Mouse (Mus musculus) frontal cortex, postnatal 25 days (tissue): ENCODE results near the gene Apbb1ip.

Source experiments
- DNase-seq, 2 experiments: peaks; one replicate each; pipeline ENCODE4 v3.0.0; 2022; ENCODE audit warnings: low spot score in 2 of 2

The Apbb1ip gene

DNA sequence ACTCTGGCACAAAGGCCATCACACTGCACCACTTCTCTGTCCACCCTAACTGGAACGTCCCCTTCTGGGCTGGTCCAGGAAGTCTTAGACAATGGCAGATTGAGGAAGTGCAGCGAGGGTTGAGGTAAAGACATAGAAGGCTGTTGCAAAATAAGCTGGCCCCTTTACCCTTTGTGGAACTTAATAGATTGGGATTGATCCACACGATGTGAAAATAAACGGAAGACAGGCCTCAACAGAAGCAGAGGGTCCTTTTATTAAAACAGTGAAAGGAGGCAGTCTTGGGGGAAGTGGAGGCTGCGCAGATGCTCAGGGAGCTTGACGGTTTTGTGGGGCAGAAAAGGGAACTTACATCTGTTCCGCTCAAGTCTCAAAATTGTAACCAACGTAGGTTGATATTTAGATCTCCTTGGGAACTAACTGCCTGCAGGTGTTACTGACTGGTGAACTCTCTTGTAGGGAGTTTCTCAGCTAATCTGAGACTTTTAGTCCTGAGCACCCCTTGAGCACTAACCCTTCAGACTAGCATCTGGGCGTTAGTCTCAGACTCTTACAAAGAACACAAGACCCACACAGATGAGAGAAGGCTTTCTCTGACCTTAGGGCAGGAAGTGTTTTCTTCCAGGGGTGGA, at the start of gene Apbb1ip:
Gene Apbb1ip, plus strand, starts transcription at position 546 of the 632 bp plus-strand sequence.
- no peak for DNase-seq

DNA sequence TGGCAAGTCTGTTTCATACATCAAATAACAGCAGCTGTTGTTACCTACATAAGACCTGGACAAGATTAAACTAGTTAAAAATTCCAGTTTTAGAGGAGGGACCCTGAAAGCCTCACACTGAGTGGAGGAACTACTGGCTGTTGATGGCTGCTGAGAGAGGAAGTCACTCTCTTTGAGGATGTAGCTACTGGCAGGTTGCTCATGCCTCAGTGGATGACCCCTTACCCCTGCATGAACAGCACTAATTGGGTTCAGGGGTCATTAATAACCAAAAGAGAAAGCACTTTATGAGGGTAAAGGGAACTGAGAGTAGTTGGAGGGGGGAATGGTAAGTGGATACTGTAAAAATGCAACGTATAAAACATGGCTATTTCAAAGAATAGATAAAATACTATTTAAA, 46.8 kb upstream of the Apbb1ip start:
- no peak for DNase-seq

DNA sequence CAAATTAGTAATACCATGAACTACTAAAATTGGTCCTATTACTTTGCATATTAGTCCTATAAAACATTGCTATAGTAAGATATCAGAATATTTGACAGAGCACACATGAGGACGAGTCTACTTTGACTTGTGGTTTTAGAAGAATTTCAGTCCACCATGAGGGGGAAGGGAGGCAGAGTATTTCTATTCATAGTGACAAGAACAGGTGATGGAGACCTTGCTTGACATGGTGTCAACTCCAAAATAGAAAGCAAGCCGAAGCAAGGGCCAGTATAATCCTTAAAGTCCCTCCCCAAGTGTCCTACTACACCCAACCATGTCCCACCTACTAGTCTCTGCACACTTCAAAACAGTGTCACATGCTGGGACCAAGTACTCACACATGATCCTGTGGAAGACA, 37.8 kb upstream of the Apbb1ip start:
- no peak for DNase-seq

DNA sequence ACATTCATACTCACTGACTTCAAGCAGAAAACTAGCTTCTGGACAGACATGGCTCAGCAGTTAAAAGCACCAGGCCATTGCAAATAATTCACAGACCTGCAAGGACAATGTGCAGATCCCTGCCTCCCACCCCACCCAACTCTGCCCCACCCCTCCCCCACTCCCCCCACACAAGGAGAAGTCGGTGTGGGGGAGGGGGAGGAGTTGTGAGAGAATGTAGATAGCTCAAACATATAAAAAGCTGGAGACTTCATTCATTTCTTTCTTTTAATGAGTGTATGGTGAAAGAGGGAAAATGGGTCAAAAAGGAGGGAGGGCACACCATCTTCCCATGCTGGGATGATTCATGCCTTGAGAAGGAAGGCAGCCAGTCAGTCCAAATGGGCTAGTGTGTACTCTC, 34.5 kb upstream of the Apbb1ip start:
- no peak for DNase-seq

DNA sequence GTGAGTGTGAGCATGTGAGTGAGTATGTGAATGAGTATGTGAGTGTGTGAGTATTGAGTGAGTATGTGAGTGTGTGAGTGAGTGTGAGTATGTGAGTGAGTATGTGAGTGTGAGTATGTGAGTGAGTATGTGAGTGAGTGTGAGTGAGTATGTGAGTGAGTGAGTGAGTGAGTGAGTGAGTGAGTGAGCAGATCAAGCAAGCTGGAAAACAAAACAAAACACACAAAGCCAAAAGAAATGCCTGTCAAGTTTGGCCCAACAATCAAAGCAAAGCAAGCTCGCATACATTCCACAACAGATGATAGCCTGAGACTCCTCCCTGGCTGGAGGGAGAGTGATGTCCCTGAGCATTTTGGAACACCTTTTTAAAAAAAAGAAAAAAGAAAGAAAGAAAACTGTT, 33.5 kb upstream of the Apbb1ip start:
- DNase-seq, result no peak

DNA sequence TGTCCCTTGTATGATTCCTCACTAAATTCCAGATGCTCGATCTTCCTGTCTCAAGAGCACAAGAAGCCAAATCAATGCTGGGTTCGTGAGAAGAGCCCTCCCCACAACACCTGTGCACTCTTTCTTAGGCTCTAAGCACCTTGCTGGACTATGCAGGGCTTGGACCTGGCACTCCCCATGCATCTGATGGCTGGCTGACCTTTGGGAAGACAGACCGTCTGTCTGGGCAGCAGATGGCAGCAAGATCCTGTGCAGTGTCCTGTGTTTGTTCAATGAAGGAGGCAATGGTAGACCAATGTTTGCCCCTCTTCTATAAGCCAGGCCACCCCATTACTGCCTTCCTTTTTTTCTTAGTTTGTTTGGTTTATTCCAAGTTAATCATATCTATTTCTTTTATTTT, 32.7 kb upstream of the Apbb1ip start:
- no peak for DNase-seq

DNA sequence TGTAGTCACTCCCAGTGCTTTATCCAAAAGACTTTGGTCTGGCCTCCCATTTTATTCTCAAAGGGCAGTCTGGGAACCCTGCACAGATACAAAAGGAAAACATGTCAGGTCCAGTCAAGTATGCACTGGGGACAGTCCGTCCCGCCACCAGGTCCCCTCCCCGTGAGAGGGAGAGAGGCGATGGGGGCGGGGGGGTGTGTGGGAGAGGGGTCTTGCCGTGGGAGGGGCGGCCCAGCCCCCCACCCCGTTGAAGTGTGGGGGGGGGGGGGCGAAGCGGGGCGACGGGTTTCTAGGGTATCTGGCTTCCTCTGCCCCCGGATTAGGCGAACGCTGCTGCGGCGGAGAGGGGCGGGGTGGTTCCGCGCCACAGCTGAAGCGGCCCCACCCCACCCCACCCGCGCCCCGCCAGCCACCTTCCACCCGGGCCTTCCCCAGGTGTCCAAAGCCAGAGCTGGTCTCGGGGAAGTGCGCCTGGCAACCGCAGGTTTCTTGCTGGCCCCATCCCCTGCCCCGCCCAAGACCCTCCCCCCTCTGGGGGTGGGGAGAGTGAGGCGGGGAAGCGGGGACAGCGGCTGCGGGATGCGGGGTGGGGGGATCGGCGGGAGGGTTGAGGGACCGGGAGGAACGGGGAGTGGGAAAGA, 29.7 kb upstream of the Apbb1ip start:
- no peak for DNase-seq

DNA sequence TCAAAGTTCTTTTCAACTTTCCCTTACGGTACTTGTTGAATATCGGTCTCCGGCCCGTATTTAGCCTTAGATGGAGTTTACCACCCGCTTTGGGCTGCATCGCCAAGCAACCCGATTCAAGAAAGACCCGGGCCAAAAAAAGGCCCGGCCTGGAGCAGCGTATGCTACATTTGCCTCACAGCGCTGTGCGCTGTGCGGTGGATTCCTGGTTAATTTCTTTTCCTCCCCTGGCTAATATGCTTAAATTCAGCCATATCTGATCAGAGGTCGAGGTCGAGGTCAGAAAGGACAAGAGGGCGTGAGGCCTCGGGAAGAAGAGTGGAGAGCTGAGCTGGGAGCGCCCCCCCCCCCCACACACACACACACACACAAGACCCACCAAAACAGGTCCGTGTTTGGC, 29.0 kb upstream of the Apbb1ip start:
- no peak for DNase-seq

DNA sequence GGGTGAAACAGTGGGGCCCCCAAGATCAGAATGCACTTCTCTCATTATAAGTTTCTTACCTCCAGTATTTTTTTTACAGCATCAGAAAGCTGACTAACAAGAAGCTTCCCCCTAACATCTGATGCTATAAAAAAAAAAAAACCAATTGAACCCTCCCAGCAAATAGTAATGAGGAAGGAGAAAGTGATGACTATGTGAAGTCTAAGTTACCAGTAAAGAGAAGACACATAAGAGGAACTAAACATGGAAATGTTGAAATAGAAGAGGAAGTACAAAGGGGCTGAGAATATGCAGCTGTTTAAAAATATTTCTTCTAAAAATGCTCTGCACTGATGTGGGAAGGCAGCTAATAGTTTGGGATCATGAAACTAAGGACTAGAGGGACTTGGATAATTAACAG, 27.1 kb upstream of the Apbb1ip start:
- DNase-seq, result no peak

DNA sequence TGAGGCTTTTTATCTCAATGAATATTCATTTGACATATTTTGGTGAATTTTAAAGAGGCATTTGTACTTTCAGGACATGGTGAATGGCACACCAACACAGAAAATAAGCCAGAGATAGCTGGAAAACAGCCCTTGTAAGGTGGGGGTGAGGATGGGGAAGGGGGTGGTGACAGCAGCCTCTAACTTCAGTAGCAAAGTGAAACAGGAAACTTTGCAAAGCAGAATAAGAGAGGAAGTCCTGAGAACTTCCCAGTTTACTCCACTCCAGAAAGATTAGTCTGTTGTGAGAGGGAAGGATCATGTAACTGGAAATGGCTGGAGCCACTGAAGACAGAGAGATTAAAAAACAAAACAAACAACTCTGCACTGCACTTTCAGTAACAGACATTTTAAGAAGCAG, 26.0 kb upstream of the Apbb1ip start:
- DNase-seq, result no peak

DNA sequence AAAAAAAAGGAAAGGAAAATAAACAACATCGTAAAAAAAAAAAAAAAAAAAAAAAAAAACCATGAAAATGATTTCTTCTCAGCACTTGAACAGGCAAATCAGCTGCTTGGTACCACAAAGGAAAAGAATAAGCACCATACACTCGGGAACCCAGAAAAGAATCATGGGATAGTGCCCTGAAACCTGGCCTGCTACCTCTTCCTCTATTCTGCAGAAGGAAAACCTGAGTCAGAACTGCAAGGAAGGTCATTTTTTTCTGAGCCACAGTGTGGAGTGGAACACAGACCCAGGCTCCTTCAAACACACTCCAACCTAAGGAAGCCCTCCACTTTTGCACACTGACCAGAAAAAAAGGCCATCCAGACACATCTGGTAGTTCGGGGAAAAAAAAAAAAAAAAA, 24.1 kb upstream of the Apbb1ip start:
- DNase-seq, result no peak

DNA sequence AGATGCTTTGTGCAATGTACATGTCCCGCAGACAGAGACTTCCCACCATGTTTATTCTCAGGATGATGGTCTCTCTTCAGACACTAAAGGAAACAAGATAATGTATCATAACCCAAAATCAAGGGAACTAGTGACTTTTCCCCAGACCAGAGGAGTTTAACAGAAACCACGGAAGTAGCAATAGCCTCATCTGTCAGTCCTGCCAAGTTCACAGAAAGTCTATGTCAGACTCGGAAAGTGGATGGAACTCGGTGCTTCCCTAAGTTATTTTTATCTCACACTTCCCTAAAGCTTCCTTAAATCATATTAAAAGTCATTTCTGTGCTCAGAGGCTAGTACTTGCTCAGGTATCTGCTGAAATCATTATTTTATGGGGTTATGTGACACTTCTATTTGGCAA, 21.4 kb upstream of the Apbb1ip start:
- no peak for DNase-seq

DNA sequence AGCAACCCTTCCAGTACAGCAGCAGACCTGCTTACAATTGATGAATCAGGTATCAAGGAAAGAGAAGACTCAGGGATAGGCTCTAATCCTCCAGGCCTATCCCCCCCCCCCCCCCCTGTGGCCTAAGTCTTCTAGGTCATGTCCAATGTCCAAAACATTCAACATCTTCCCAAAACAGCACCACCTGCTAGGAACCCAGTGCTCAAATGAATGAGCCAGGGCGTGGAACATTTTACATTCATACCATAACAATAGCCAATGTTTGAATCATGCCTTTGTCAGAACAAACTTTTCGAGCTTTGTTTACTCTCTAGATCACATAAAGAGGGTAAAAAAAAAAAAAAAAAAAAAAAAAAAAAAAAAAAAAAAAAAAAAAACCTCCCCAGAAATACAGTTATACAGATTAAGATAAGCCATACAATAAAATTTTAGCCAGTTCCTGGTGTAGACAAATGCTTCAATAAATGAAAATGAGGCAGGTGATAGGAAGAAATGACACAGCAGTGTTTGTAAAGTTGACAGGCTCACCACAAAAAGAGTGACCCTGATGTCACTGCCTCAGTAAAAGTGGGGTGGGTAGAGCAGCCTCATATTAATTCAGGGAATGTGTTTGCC, 20.3 kb upstream of the Apbb1ip start:
- no peak for DNase-seq

DNA sequence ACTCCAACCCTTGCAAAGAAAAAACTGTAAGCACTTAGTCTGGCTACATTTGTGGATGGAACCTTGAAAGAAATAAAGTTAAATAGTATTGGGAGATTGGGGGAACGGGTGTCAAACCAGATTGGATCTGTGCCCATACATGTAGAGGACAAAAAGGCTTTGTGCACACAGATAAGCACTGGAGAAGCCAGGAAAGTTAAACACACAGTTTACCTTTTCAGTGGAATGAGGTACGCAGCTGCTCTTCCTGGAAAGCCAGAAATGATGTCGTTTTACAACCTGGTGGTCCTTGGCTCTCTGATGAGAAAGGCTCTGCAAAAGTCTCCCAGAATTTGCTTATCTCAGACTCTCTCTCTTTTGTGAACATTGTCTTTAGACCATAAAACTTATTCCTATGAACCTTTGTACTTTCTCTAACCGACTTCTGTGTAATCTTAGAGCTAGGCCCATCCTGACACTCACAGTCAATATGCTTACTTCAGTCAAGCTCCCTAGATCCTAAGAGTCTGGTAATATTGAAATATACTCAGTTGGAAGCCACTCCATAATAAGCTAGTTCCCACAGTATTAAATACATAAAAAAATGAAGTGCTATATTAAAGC, 19.6 kb upstream of the Apbb1ip start:
- no peak for DNase-seq

DNA sequence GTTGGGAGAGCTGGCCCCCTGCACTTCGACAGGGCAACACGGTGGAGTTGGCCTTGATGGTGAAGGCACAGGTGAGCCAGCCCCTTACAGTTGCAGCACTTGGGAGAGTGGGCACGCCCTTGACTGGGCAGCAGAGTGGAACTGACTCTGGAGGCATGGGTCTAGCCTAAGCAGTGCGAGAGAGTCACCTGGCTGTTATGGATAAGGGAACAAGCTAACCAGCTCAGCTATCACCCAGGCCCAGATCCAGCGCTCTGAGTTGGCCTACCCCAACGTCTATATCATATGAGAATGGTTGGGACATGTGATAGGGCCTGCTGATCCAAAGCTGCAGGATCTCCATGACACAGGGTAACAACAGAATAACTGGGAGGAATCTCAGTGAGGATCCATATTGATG, 18.3 kb upstream of the Apbb1ip start:
- no peak for DNase-seq

DNA sequence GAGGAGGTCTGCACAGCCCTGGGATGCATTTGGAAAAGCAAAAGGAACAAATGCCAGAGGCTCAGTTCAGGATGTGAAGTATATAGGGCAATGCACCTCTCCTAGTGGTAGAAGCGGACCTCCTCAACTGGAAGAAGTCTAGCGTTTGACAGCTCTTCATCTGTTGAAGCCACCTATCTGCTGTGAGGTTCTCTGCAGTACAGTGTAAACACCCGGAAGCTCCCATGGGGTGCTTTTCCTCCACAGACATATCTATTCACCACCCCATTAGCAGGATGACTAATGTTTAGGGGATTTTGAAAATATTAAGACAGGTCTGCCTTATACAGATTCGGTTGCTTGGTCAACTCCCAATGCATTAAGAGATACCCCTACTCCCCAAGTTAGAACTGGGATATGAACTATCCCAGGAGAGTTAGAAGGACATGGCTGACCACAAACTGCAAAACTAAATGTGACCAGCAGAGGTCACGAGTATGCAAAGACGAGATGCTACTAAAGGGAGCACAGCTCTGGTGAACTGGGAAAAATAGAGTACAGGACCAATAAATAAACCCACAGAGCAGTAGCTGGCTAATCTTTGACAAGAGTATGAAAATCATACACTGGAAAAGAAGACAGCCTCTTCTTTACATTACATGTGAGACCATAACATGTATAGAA, 15.5 kb upstream of the Apbb1ip start:
- peak; percentile 21 to 70 for DNase-seq

DNA sequence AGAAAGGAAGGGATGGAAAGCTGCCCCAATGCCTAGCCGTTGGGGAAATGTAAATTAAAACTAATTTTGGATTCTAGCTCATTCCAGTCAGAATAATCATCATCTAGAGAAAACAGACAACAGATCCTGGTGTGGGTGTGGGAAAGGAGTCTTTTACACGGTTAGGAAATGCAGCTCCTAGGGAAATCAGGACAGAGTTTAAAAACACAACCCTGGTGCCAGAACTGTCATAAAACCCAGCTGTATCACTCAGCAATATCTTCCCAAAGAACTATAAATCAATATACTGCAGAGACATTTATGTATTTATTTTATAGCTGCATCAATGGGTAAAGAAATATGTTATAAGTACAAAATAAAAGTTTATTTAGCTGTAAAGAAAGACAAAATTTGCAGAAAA, 13.4 kb upstream of the Apbb1ip start:
- no peak for DNase-seq

DNA sequence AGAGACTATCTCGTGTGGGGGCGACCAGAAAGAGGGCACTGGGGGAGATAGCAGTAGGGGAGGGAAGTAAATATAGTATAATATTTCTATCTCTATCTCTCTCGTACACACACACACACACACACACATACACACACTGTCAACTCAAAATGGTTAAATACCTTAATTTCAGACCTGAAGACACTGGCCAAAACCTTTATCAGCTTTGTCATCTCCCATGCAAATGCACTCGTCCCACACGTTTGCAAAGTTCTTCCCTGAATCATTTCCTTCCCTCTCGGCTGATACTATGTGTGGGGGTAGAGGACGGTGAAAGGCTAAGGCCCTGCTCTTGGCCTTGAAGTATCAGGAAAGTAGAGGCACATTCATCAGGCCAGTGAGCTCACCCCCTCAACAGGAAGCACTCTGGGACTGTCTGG, 12.8 kb upstream of the Apbb1ip start:
- no peak for DNase-seq

DNA sequence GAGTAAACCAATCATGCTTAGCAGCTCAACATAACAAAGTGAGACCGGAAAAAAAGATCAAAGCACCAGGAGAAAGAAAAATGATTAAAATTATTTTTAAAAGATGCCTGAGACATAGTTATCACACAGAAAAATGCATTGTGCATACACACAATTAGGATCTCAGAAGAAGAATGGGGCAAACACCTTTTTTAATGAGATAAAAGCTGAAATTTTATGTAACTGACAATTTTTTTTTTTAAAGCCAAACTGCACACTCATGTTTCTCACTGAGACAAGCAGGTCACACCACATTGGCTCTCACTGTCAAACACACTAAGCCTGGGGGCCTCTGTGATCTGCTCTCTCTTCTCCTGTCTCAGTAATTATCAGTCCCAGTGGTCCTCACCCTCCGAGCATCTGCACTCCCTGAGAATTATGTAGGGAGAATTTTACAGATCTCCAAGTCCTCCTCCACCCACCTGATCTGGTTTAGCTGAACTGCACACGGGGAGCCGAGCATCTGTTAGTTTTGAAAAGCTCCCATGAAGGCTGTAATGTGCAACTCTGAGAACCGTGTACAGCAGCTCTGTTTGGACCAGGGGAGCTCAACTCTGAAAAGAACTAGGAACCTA, 9.0 kb upstream of the Apbb1ip start:
- no peak for DNase-seq

DNA sequence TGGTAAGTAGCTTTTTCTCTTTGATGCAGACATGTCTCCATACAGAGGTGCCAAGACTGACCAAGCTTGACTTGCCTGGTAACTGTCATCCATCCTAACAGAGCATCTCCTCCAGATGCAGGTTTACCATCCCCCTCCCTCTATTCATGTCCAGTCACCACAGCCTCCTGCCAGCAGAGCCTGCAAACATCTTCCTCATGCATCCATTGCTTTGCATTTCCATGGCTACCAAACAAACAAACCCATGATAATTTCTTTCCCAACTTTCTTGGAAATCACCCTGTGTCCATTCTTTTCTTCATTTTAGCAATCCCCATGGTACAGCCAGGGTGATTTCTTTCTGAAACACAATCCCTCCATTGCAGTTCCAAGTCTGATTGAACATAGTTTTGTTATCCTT, 2.6 kb upstream of the Apbb1ip start:
- no peak for DNase-seq

DNA sequence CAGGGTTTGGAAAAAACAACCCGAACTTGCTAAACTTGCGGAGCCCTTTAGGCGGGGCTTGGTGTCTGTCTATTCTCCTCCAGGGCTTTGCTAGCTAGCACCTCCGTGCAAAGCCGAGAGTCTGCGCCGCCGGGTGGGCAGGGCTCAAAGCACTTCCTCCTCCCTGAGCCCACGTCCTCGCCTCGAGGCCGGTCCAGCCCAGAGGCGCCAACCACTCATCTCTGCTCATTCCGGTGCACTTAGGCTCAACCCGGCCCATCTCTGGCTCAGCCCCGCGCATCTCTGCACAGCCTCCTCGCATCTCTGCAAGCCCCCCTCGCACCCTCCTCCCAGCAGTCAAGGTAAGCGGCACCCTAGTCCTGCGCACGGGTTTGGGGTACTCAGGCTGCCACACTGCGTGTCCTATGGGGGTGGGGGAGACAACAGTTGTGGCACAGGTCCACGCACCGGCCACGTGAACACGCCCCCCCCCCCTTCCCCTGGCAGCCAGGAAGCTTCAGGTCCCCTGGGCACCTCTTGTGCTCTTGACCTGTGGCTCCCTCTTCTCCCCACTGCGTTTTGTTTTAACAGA, 372 bp downstream of the Apbb1ip start:
- DNase-seq, result peak; percentile 22 to 34

DNA sequence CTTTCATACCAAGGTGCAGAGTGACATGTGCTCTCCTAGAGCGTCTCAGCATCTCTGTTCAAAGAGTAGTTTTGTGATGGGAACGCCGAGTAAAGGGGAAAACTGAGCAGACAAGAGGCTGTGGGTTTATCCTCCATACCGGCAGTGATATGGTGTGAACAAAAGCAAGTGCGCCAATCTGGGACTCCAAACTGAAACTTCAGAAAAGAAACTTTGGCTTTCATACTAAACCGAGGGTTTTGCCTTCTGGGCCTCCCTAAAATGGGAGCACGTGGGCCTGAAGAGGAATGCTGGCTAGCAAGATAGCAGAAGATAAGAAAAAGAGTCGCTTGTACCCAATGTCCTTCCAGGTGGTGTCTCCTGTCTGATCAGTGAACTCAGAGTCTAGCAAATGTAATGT, 1.3 kb downstream of the Apbb1ip start:
- no peak for DNase-seq
